Mouse (Mus musculus) mouse trophoblast stem cell (cell line): ENCODE data around the gene Pctp.

Source experiments
- in situ Hi-C, 2 experiments: fragments of 300-500 bp; cut with MseI, MboI; formaldehyde crosslinking; loops; 2 replicates in 1 of 2; 3 replicates in 1 of 2; pipeline ENCODE4 v1.15.1; 2025

Gene Pctp

GRCm38 (mm10) chr11:90007791-90008531 is 5.3 kb upstream of the Pctp start:
- in situ Hi-C loops = no loop called here

- in situ Hi-C loops = no loop called here
These were observed 3.4 kb upstream of the Pctp start for GRCm38 (mm10) chr11:90006111-90006510.

- in situ Hi-C loops = no loop called here
These were observed 692 bp upstream of the Pctp start for GRCm38 (mm10) chr11:90003386-90003785.

- in situ Hi-C loops = no loop called here
These were observed 274 bp upstream of the Pctp start for GRCm38 (mm10) chr11:90002987-90003348.

- in situ Hi-C loops = no loop called here
These were observed 1.1 kb downstream of the Pctp start for GRCm38 (mm10) chr11:90001396-90002230.

GRCm38 (mm10) chr11:90000666-90001065 is 2.0 kb downstream of the Pctp start:
- in situ Hi-C loops = no loop called here

- in situ Hi-C loops = no loop called here
These were observed 3.5 kb downstream of the Pctp start for GRCm38 (mm10) chr11:89998996-89999770.

- in situ Hi-C loops = no loop called here
These were observed 5.8 kb downstream of the Pctp start for GRCm38 (mm10) chr11:89996856-89997255.

GRCm38 (mm10) chr11:89996406-89996805 is 6.3 kb downstream of the Pctp start:
- in situ Hi-C loops = no loop called here

- in situ Hi-C loops = no loop called here
These were observed 7.1 kb downstream of the Pctp start for GRCm38 (mm10) chr11:89995596-89995995.

- in situ Hi-C loops = no loop called here
These were observed 8.0 kb downstream of the Pctp start for GRCm38 (mm10) chr11:89994706-89995105.

GRCm38 (mm10) chr11:89991661-89992060 is 11.0 kb downstream of the Pctp start:
- in situ Hi-C loops = no loop called here

GRCm38 (mm10) chr11:89988936-89989589 is 13.6 kb downstream of the Pctp start:
- in situ Hi-C loops = loop anchor here in 1 of 2 experiments (5.0 kb wide), 1 partner anchor 178 kb away; no protein-coding TSS in a partner anchor

GRCm38 (mm10) chr11:89986516-89986915 is 16.2 kb downstream of the Pctp start:
- in situ Hi-C loops = loop anchor here in 1 of 2 experiments (5.0 kb wide), 1 partner anchor 181 kb away; no protein-coding TSS in a partner anchor

GRCm38 (mm10) chr11:89985200-89986187 is 17.2 kb downstream of the Pctp start:
- in situ Hi-C loops = loop anchor here in 1 of 2 experiments (5.0 kb wide), 1 partner anchor 182 kb away; no protein-coding TSS in a partner anchor

GRCm38 (mm10) chr11:89984436-89984835 is 18.3 kb downstream of the Pctp start:
- in situ Hi-C loops = no loop called here

- in situ Hi-C loops = no loop called here
These were observed 19.8 kb downstream of the Pctp start for GRCm38 (mm10) chr11:89982918-89983317.

- in situ Hi-C loops = no loop called here
These were observed 22.6 kb downstream of the Pctp start for GRCm38 (mm10) chr11:89980106-89980505.

GRCm38 (mm10) chr11:89978914-89979818 is 23.5 kb downstream of the Pctp start:
- in situ Hi-C loops = no loop called here
